Mouse (Mus musculus) spleen, adult 12 weeks (tissue): ENCODE data around the gene Mroh3.

Source experiments
- DNase-seq: peaks from one replicate; pipeline ENCODE4 v3.0.0; 2022; ENCODE audit warnings: low spot score

Gene Mroh3

DNA sequence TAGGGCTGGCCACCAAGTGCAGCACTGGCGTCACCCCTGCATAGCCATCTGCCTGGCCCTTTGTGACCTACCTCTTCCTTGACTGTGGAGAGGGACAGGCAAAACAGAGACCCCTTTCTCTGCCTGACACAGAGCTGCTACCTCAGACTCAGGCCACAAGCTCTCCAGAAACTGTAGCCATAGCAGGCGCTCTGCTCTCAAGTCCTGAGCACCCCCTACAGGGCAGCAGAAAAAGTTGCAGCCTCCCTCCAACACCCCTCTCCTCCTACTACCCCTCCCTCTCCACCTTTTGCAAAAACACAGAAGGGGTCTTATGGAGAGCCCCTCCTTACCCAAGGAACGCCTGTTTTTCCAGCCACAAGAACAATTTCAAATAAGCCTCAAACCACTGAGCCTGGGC, at the start of gene Mroh3:
Gene Mroh3 (minus strand): TSS at position 26 of the 400 bp plus-strand sequence.
- DNase-seq: no peak

DNA sequence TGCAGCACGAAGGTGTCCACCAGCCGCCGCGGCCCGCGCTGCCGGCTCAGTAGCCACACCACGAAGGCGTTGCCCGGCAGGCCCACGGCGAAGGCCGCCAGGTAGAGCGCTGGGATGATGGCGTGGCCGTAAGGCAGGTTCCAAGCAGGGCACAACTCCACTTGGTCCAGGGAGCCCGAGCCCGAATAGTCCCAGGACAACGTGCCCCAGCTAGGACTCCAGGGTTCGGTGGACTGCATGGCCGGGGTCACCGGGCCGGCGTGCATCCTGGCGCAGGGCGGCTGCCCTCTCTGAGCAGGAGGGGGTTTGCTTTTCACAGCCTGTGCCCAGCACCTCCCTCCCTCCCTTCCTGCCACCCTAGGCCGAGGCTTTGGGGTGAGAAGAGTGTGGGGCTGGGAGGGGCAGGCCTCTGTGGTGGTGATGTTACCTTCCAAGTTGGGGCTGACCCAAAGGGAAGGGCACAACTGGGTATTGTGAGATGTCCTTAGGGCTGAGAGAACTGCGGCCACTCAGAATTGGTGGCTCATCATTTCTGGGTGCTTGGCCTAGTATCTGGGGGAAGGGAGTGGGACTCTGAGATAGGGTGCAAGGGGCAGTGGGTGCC, 48.1 kb upstream of the Mroh3 start, which contains the start of gene Gpr25:
Gene Gpr25 (minus strand): TSS at position 239 of the 604 bp plus-strand sequence.
- DNase-seq: no peak

DNA sequence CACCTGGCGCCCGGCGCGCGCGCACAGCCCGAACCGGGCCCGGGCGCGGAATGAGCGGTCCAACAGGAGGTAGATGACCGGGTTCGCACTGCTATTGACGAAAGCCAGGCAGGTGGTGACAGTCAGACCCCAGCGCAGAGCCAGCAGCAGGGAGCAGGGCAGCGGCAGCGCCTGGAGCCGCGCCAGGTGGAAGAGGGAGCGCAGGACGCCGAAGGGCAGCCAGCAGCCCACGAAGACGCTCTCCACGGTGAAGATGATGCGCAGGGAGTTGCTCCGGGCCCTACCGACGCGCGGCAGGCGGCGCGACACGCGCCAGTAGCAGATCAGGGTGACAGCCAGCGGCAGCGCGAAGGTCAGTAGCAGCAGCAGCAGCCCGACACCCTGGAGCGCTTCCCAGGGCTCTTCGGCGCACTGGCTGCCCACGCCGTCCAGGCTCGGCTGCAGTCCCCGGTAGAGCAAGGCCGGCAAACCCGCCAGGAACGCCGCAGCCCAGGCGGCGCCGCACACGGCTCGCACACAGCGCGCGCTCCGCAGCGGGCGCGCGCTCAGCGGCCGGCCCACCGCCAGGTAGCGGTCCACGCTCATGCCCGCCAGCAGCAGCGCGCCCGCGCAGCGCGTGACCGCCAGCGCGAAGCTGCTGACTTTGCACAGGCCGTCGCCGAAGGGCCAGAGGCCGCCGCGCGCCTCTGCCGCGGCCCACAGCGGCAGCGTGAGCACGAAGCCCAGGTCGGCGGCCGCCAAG, 47.4 kb upstream of the Mroh3 start:
- DNase-seq: no peak

DNA sequence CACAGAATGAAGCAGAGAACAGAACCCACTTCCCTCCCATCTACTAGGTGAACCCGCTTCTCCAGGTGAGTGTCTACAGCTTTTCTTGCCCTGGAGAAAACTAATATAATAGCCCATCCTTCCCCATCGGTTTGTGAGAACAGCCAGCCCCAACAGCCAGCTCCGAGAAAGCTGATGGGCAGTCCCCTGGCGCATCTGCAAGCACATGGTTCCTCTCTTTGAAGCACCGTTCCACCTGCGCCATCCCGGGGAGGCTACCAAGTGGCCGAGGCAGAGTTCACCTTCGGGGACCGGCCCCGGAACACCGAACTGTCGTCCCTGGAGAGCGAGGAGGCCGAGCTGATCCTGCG, 46.9 kb upstream of the Mroh3 start:
- no peak for DNase-seq

- DNase-seq: no peak
Observed at GRCm38 (mm10) chr1:136258495-136258894, 45.9 kb upstream of the Mroh3 start.

GRCm38 (mm10) chr1:136255657-136256056, 43.0 kb upstream of the Mroh3 start:
- DNase-seq: no peak

DNA sequence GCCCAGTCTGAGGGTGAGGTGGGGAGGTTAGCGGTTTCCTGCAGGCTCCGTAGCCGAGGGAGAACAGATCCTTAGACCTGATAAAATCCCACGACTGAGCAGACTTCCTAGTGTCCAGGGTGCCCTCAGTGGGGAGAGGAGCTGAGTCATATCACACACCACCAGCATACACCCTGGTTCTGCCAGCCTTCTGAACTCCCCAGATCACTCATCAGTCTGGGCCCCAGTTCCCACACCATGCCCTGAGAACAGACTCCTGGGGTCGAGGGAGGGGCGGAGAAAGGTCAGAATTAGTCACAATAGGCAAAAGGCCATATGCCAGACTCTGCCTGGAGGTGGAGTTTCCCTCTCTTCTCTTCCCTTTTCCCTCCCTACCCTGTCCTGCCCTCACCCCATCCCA, 42.5 kb upstream of the Mroh3 start:
- DNase-seq: no peak

- DNase-seq: no peak
Observed at GRCm38 (mm10) chr1:136254503-136255065, 42.0 kb upstream of the Mroh3 start.

DNA sequence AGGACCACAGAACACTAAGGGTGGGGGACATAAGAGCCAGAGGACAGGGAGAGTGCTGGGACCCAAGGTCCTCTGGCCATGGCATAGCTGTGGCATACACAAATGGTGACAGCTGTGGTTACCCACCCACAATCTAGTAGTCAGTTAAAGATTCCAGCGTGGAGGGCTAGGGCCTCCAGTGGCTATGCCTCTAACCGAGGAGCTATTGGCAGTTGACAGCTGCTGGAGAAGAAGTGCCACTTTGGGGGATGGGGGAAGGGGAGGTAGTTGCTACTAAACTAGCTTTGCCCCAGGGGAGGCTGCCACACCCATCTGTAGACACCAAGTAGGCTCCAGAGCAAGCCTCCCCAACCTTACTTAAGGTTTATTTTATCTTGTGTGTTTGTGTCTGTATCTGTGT, 40.8 kb upstream of the Mroh3 start:
- DNase-seq: no peak

DNA sequence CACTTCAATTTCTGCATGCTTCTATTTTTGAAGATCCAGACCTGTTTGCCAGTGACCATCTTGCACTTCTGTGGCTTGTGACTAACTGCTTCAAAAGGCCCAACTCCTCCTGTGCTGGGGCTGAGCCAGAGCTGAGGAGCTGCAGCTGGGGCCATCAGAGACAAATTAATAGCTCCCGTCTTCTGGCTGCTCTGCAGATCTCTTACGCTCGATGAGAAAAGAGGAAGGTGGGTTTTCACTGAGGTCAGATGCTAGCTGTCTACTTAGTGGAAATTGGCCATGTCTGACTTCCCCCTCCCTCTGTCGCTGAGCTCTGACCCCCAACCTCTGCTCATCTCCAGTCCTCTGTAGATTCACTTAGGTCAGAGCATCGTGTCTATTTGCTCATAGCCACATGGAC, 37.0 kb upstream of the Mroh3 start:
- no peak for DNase-seq

GRCm38 (mm10) chr1:136247393-136247792, 34.8 kb upstream of the Mroh3 start:
- DNase-seq: no peak

DNA sequence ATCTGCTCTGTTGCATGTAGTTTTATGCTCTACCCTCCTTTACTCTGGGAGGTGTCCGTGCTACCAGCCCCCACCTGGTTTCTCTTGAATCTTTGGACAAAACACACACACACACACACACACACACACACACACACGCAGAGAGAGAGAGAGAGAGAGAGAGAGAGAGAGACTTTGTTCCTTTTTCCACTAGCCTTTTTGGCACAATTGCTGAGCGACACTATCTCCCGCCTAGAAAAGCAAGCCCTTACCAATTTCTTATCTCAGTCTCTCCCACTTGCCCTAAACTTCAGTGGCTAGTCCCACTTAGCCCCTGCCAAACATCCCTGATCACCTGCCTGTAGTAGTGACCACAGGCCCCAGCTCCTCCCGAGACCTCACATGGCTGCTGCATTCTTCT, 31.8 kb upstream of the Mroh3 start:
- no peak for DNase-seq

GRCm38 (mm10) chr1:136241801-136242200, 29.2 kb upstream of the Mroh3 start:
- DNase-seq: no peak

- DNase-seq: no peak
Observed at GRCm38 (mm10) chr1:136238495-136238894, 25.9 kb upstream of the Mroh3 start.

- no peak for DNase-seq
Observed at GRCm38 (mm10) chr1:136234595-136235092, 22.0 kb upstream of the Mroh3 start.

DNA sequence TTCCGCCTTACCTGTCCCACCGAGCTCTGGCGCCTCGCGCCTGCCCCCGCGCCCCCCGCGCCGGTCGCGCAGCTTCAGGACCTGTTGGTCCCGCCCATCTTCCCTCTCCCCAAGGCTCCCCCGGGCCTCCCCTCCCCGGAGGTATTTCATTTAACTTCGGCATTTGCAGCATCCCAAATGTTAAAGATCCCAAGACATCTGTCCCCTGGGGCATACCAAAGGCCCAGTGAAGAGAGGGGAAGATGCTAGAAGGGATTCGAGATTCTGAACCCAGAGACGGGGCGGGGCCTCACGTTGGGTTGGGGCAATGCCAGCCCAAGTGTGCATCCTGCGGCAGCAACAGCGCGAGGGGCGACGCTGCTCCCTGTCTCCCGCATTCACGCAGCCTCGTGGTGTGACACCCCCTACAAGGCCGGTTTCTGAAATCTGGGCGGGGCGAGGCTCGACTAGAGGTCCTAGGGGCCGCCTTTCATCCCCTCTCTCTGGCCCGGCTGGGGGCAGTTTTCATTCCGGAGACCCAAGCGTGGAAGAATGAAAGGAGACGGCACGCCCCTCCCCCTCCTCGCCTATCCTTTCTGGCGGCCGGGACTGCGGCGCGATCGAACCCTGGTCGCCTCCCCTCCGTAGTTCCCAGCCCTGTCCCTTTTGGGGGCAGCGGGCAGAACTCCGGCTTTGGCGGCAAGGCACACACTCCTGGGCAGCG, 21.4 kb upstream of the Mroh3 start, which contains the start of gene Inava:
Gene Inava (minus strand): TSS at position 373 of the 703 bp plus-strand sequence.
- peak; percentile 11 for DNase-seq

DNA sequence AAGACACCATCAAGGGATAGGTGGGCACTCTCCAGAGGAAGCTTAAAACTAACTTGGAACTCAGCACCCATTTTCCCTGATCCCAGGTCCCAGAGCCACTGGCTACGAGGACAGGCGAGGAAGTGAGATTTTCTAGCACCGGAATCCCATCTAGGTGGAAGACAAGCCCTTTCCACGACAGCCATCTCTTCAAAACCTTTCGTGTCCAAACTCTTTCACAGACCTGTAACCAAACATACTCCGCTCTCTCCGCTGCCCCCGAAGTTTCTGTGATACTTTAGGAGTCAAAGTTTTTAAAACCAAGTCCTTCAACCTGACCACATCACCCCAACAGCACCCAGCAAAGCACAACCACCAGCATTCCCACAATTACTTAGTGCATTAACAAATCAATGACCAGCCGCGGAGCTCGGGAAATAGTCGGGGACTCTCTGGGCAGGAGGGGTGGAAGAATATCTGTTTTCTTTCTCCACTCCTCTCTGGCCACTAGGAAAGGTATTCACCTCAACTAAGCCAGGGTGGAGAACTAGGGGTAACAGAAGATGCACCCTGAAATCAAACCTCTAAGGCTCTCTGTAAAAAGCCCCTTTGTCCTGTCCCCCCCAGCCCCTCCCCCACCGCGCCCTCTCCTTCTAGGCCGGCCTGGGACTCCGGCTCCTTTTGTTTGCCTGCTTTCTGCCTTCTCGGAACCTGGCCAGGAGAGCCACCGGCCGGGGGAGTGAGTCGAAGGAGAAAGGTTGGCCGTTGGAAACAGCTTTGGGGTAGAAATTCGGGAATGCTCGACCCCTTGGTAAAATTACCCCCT, 20.6 kb upstream of the Mroh3 start:
- DNase-seq: no peak

DNA sequence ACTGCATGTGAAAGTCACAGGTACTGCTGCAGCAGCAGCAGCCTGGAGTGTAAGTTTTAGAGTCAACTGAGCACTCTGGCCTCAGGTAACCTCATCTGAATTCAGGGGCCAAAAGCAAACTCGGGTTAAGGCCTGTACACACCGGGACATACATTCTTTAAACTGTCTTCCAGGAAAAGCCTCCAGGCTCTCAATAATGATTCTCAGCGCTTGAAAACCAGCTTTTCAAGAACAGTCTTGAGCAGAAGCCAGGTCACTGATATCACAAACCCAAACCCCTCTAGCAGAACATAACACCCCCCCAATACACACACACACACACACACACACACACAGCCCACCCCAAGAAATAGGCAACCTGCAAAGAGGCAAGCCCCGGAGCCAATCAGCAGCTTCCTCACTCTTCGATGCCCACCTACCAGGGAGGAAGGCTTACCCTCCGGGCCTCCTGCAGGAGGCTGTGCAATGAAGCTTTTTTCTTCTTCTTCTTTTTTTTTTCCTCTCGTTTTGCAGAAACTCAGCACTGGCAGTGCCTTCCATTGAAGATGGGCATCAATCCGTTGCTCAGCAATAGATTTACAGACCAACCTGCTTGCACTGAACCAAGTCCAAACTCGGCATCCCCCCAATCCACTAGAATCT, 19.8 kb upstream of the Mroh3 start:
- DNase-seq: no peak

GRCm38 (mm10) chr1:136231596-136231995, 19.0 kb upstream of the Mroh3 start:
- DNase-seq: no peak

DNA sequence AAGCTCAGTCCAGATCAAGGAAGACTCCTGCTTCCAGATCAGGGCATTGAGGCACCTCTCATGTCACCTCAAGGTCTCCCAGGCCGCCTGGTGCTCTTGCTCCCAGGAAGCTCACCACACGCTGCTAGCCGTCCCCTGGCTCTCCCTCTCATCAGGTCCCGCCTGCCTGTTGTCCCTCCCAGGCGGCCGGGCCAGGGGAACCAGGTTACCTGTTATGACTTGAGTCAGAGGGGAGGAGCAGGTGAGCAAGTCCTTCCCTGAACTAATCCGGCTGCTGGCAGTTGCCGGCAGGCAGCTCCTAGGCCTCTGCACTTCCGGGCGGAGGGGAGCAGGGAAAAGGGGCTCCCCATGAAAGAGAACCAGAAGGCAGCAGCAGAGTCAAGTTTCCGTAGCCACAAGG, 17.6 kb upstream of the Mroh3 start:
- DNase-seq: no peak

DNA sequence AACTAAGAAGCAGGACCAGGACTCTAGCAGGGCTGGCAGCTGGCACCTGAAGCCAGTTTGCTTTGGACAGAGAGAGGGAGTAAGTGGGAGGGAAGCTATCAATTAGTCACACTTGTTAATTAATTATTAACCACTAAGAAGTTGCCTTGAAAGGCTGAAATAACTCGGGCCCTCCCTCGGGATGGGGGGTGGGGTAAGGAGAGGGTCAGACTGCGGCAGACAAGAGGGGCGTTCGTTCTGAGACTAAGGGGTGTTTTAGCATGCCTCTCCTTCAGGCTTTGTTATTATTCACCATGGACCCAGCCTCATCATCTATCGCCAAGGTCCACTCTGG, 16.4 kb upstream of the Mroh3 start:
- no peak for DNase-seq
